In genomic region chr5:125178171-125179006, GRCm38 (mm10) we compare ENCODE assay signal across 8 mouse cellular contexts. TPM values are rescaled to one million over a fixed set of nuclear protein-coding genes. Genes with fewer than 3 reads are reported as not detected.
DNase-seq lines count a peak whose midpoint lies in the region; ATAC-seq lines count a peak whose summit lies in the region.

No protein-coding gene starts in this region.

- H3K4me2 ChIP-seq in forebrain, embryonic 13.5 days = peak overlapping the region; percentile 86

- 0 out of 2 replicates have a peak, but pooled peaks cover 5% of the 10 kb centered on the region for H3K27me3 ChIP-seq in forebrain, embryonic 13.5 days

- peak overlapping the region; percentile 96 for H3K27ac ChIP-seq in forebrain, embryonic 13.5 days

- under 1% methylated on average over 56 of the region's 60 CpGs for WGBS in forebrain, embryonic 13.5 days

- H3K4me1 ChIP-seq in forebrain, embryonic 13.5 days = peaks cover 53% of the 10 kb centered on the region

- no peaks in the 10 kb centered on the region for H3K36me3 ChIP-seq in forebrain, embryonic 13.5 days (ENCODE audit: poor library complexity, severe bottlenecking)

- intact Hi-C loops in heart, postnatal 36 days (cut with DNase I) = loop anchor here (1.0 to 5.0 kb wide), 4 partner anchors 20 to 89 kb away; no protein-coding TSS in a partner anchor

- no peaks in the 10 kb centered on the region for H3K9me3 ChIP-seq in forebrain, embryonic 13.5 days (replicated peaks)

- peak; percentile 65 for DNase-seq in NIH3T3 (ENCODE audit: low read depth)
- DNase-seq in heart, postnatal 36 days = peak; percentile 63 to 86
- peak; percentile 72 to 73 for DNase-seq in layer of hippocampus, postnatal 36 days
- DNase-seq in lung, postnatal 4 days = peak; percentile 69 to 84
- DNase-seq in right cerebral cortex, postnatal 36 days (ENCODE audit: low spot score in 2 of 2) = peak; percentile 39 to 42

- peak overlapping the region; percentile 90 for H3K4me3 ChIP-seq in forebrain, embryonic 13.5 days

- ATAC-seq in cerebellum, adult (ENCODE audit: insufficient number of reproducible peaks, low FRiP score, low TSS enrichment) = peak; percentile 9; the same call in 1 of the 2 replicates
- ATAC-seq in forebrain, embryonic 13.5 days = peak; percentile 27
- ATAC-seq in granulocyte monocyte progenitor cell, adult 5-6 weeks (replicated peaks; ENCODE audit: poor library complexity, severe bottlenecking) = no peak

- peak overlapping the region; percentile 92 for H3K9ac ChIP-seq in forebrain, embryonic 13.5 days

RNA-seq across cellular contexts. Expression of gene Ncor2, which starts 0.6 kb away (rescaled TPM):
- polyA plus RNA-seq in forebrain, embryonic 13.5 days (2015; fragmentation: Nextera tagmentation; extraction: Ambion mirVana) = 25.6 and 27.3 TPM in 2 replicates
- 10 to 100 TPM; 70.5 to 74.8 TPM for total RNA-seq in heart, postnatal 36 days (2021)
- total RNA-seq in layer of hippocampus, postnatal 36 days (2021) = 100 to 1,000 TPM; 266 to 300 TPM
- total RNA-seq in granulocyte monocyte progenitor cell, adult 5-6 weeks (2014; fragmentation: Nextera tagmentation) = 47.9 and 77.4 TPM in 2 replicates
- 5.3 and 11.8 TPM in 2 replicates for total RNA-seq in granulocyte monocyte progenitor cell, adult 5-6 weeks (2017)
